Mouse (Mus musculus): ENCODE measurements around the gene Slfn4. TPM values are rescaled to one million over a fixed set of nuclear protein-coding genes. Genes with fewer than 3 reads are reported as not detected.

The Slfn4 gene
- polyA plus RNA-seq, 1 experiment from 2014 or later: 0.51 TPM

Other genes with a start within 250 kb of the Slfn4 start
- gene Slfn5, start 223.8 kb upstream of the Slfn4 start, polyA plus RNA-seq (2015; fragmentation: Nextera tagmentation; extraction: Ambion mirVana): 8.9 and 10.6 TPM in 2 replicates
- 5.8 and 7.7 TPM in 2 replicates for gene Slfn9, start 183.4 kb upstream of the Slfn4 start, polyA plus RNA-seq (2015; fragmentation: Nextera tagmentation; extraction: Ambion mirVana)
- 5.9 and 7.1 TPM in 2 replicates for gene Slfn8, start 154.4 kb upstream of the Slfn4 start, polyA plus RNA-seq (2015; fragmentation: Nextera tagmentation; extraction: Ambion mirVana)
- 129 and 142 TPM in 2 replicates for gene Slfn2, start 110.1 kb upstream of the Slfn4 start, polyA plus RNA-seq (2015; fragmentation: Nextera tagmentation; extraction: Ambion mirVana)
- 3.0 and 4.1 TPM in 2 replicates for gene Slfn1, start 58.3 kb upstream of the Slfn4 start, polyA plus RNA-seq (2015; fragmentation: Nextera tagmentation; extraction: Ambion mirVana)
- gene Slfn3, start 16.1 kb downstream of the Slfn4 start, polyA plus RNA-seq (2015; fragmentation: Nextera tagmentation; extraction: Ambion mirVana): 6.1 and 7.3 TPM in 2 replicates
- gene Slfn14, start 111.5 kb downstream of the Slfn4 start, polyA plus RNA-seq (2015; fragmentation: Nextera tagmentation; extraction: Ambion mirVana): 0.03 TPM in 1 of 2 replicates, not detected in the other
- 31.6 and 34.9 TPM in 2 replicates for gene Ap2b1, start 123.8 kb downstream of the Slfn4 start, polyA plus RNA-seq (2015; fragmentation: Nextera tagmentation; extraction: Ambion mirVana)
- 13.0 and 13.5 TPM in 2 replicates for gene Pex12, start 127.4 kb downstream of the Slfn4 start, polyA plus RNA-seq (2015; fragmentation: Nextera tagmentation; extraction: Ambion mirVana)
- 0.24 and 0.26 TPM in 2 replicates for gene Rasl10b, start 234.0 kb downstream of the Slfn4 start, polyA plus RNA-seq (2015; fragmentation: Nextera tagmentation; extraction: Ambion mirVana)